20 mouse cellular contexts compared by ENCODE assay signal in genomic region chr11:4256846-4257607, GRCm38 (mm10). TPM values are rescaled to one million over a fixed set of nuclear protein-coding genes. Genes with fewer than 3 reads are reported as not detected.
DNase-seq lines count a peak whose midpoint lies in the region; ATAC-seq and TF ChIP-seq lines count a peak whose summit lies in the region.
"Had no signal": no experiment of that assay in that cellular context is flagged by ENCODE, and none has a peak within 500 bp of the region (broad histone marks: within the 10 kb centered on the region; RNA-seq: fewer than 3 reads in every experiment).

Lif (plus strand) TSS chr11:4257557.

- 69% methylated on average over 11 of the region's 11 CpGs for WGBS in neural tube, embryonic 14.5 days
- 69% methylated on average over 11 of the region's 11 CpGs for WGBS in neural tube, embryonic 15.5 days

- H3K36me3 ChIP-seq in neural tube, embryonic 14.5 days (ENCODE audit: control insufficient read depth, insufficient read depth, low read length): no peaks in the 10 kb centered on the region
- H3K36me3 ChIP-seq in neural tube, embryonic 15.5 days: no peaks in the 10 kb centered on the region
- H3K36me3 ChIP-seq: heart, embryonic 15.5 days; hindbrain, embryonic 15.5 days; limb, embryonic 15.5 days; midbrain, embryonic 12.5 days had no signal

- no peak within 1 kb of the TSS for H3K27ac ChIP-seq in neural tube, embryonic 14.5 days (ENCODE audit: low read depth, low read length)
- H3K27ac ChIP-seq in neural tube, embryonic 15.5 days (replicated peaks): no peak within 1 kb of the TSS
- H3K27ac ChIP-seq in embryonic fibroblast, embryonic 13.5 days (ENCODE audit: insufficient read depth, low read length): no peak within 1 kb of the TSS
- H3K27ac ChIP-seq: heart, embryonic 15.5 days; hindbrain, embryonic 15.5 days; kidney, postnatal 0 days; limb, embryonic 15.5 days; midbrain, embryonic 12.5 days had no signal

- 0 out of 2 replicates have a peak, but pooled peaks have one; percentile 25 for ATAC-seq in neural tube, embryonic 14.5 days (ENCODE audit: low read depth)
- no peak for ATAC-seq in neural tube, embryonic 15.5 days (ENCODE audit: low FRiP score)
- ATAC-seq: forebrain, embryonic 14.5 days; lung, postnatal 0 days had no signal

- H3K27me3 ChIP-seq in neural tube, embryonic 14.5 days (ENCODE audit: control insufficient read depth, insufficient read depth, low read length): no peaks in the 10 kb centered on the region
- H3K27me3 ChIP-seq in neural tube, embryonic 15.5 days (replicated peaks): no peaks in the 10 kb centered on the region
- H3K27me3 ChIP-seq: heart, embryonic 15.5 days; hindbrain, embryonic 15.5 days; limb, embryonic 15.5 days had no signal

- no peak within 1 kb of the TSS for H3K9ac ChIP-seq in neural tube, embryonic 14.5 days (replicated peaks; ENCODE audit: low read depth, low read length)
- no peak within 1 kb of the TSS for H3K9ac ChIP-seq in neural tube, embryonic 15.5 days (replicated peaks)
- H3K9ac ChIP-seq: heart, embryonic 15.5 days; hindbrain, embryonic 15.5 days; limb, embryonic 15.5 days; midbrain, embryonic 12.5 days had no signal

- TF ChIP-seq POLR2A in embryonic fibroblast, embryonic 13.5 days (IDR thresholded peaks at IDR 0.05; ENCODE audit: low read depth, low read length): no peak

- H3K9me3 ChIP-seq in neural tube, embryonic 14.5 days (ENCODE audit: control insufficient read depth, low read length): no peaks in the 10 kb centered on the region
- H3K9me3 ChIP-seq in neural tube, embryonic 15.5 days (replicated peaks): no peaks in the 10 kb centered on the region
- H3K9me3 ChIP-seq: heart, embryonic 15.5 days; hindbrain, embryonic 15.5 days; limb, embryonic 15.5 days; midbrain, embryonic 12.5 days had no signal

- no peak for TF ChIP-seq CTCF in embryonic fibroblast, embryonic 13.5 days (IDR thresholded peaks at IDR 0.05; ENCODE audit: borderline replicate concordance, insufficient read depth, low read length)

- DNase-seq in kidney, adult 9 months: peak; percentile 50
- no peak for DNase-seq in kidney, postnatal 14 days
- no peak for DNase-seq in frontal cortex, postnatal 36 days (ENCODE audit: low spot score in 2 of 2)
- no peak for DNase-seq in adrenal gland, postnatal 4 days (ENCODE audit: low spot score in 2 of 2)
- DNase-seq: cerebellum, postnatal 25 days; heart, adult 18-20 months; layer of hippocampus, adult 9-11 months; right cerebral cortex, postnatal 25 days; thymus, adult 18-20 months had no signal

- H3K4me3 ChIP-seq in neural tube, embryonic 14.5 days (ENCODE audit: low read depth, low read length): no peak within 1 kb of the TSS
- H3K4me3 ChIP-seq in neural tube, embryonic 15.5 days (replicated peaks): no peak within 1 kb of the TSS
- no peak within 1 kb of the TSS for H3K4me3 ChIP-seq in embryonic fibroblast, embryonic 13.5 days (ENCODE audit: insufficient read depth, low read length)
- H3K4me3 ChIP-seq: myocyte had no signal

- no peak within 1 kb of the TSS for H3K4me2 ChIP-seq in neural tube, embryonic 14.5 days (ENCODE audit: low read depth, low read length)
- H3K4me2 ChIP-seq in neural tube, embryonic 15.5 days: no peak within 1 kb of the TSS

- peaks cover 4% of the 10 kb centered on the region; the same call in 1 of the 2 replicates for H3K4me1 ChIP-seq in neural tube, embryonic 14.5 days (ENCODE audit: control insufficient read depth, insufficient read depth, low read length)
- peaks cover 12% of the 10 kb centered on the region for H3K4me1 ChIP-seq in neural tube, embryonic 15.5 days
- H3K4me1 ChIP-seq in embryonic fibroblast, embryonic 13.5 days (ENCODE audit: control insufficient read depth, insufficient read depth, low read length): peaks cover 3% of the 10 kb centered on the region; the same call in 1 of the 2 replicates

RNA-seq across cellular contexts. Expression of gene Lif, which starts in this region (rescaled TPM):
- 0.06 TPM in 1 of 2 replicates, not detected in the other for polyA plus RNA-seq in neural tube, embryonic 14.5 days (2014; fragmentation: Nextera tagmentation; extraction: Ambion mirVana)
- 0.04 and 0.11 TPM in 2 replicates for polyA plus RNA-seq in neural tube, embryonic 15.5 days (2015; fragmentation: Nextera tagmentation; extraction: Ambion mirVana)
- polyA plus RNA-seq in embryonic fibroblast, embryonic 13.5 days (2011; ENCODE audit: insufficient read length, low read depth, missing spikeins): 17.0 and 20.3 TPM in 2 replicates
- under 1 TPM; 0.76 to 0.99 TPM for total RNA-seq in adrenal gland, postnatal 4 days (2021)
- polyA plus RNA-seq: forebrain, embryonic 14.5 days; midbrain, embryonic 12.5 days had no signal

Comparison
In these comparisons a context has a peak if more than half of its experiments do, and no peak if none do; other contexts are left out.
1. RNA of gene Lif (polyA plus RNA-seq): 17.0 to 20.3 TPM in embryonic fibroblast, embryonic 13.5 days; 0.04 to 0.11 TPM in neural tube, embryonic 15.5 days and 0.06 TPM in neural tube, embryonic 14.5 days; every median in the first group is over 10 times any median in the second.
2. Peak in ATAC-seq in neural tube, embryonic 14.5 days; RNA of the gene not detected or under 1 TPM.